ENCODE assay signal across 8 mouse cellular contexts in the genomic region with DNA sequence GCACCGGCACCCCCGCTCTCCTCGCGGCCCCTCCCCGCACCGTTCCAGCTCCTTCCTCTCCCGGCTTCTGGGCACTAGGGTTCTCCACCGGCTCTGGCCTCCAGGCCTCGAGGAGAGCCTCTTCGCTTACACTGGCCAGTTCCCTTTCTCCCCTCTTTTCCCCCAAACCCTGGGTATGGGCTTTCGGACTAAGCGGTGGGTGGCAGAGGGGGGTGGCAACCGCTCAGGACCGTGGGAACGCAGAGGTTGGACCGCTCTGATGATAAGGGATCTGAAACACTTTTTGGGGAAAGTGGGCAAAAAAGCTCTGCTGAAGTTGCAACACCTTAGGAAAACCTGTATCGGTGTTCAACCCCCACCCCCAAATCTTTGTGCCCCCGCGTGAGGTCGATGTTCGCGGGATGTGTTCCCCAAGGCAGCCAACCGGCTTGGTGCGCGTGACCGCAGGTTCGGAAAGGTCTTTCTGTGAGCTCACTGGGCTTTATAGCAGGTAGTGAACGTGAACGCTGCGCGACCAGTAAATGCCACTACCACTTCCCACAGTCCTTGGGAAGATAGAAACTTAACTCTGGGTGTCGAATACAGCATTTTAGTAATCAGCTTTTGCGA. TPM values are rescaled to one million over a fixed set of nuclear protein-coding genes. Genes with fewer than 3 reads are reported as not detected.
DNase-seq lines count a peak whose midpoint lies in the region; ATAC-seq and TF ChIP-seq lines count a peak whose summit lies in the region.

No protein-coding gene starts in this region.

- under 1% methylated on average over 33 of the region's 33 CpGs for WGBS in hindbrain, embryonic 11.5 days
- WGBS in small intestine, adult 2 months = under 1% methylated on average over 32 of the region's 33 CpGs

- no peaks in the 10 kb centered on the region for H3K4me1 ChIP-seq in embryonic fibroblast, embryonic 13.5 days (ENCODE audit: control insufficient read depth, insufficient read depth, low read length)
- H3K4me1 ChIP-seq in hindbrain, embryonic 11.5 days (replicated peaks; ENCODE audit: control insufficient read depth, insufficient read depth, low read length) = 0 out of 2 replicates have a peak, but pooled peaks cover 2% of the 10 kb centered on the region
- H3K4me1 ChIP-seq in small intestine, adult 2 months (ENCODE audit: control insufficient read depth, insufficient read depth, insufficient read length, low read length) = peaks cover 6% of the 10 kb centered on the region

- no peaks in the 10 kb centered on the region for H3K9me3 ChIP-seq in hindbrain, embryonic 11.5 days (ENCODE audit: control insufficient read depth, low read length)

- peak overlapping the region; percentile 92 for H3K4me3 ChIP-seq in gastrocnemius, adult 2 months
- H3K4me3 ChIP-seq in embryonic fibroblast, embryonic 13.5 days (ENCODE audit: insufficient read depth, low read length) = peak overlapping the region; percentile 62
- H3K4me3 ChIP-seq in hindbrain, embryonic 11.5 days (ENCODE audit: low read depth, low read length) = peak overlapping the region; percentile 59
- H3K4me3 ChIP-seq in small intestine, adult 2 months (ENCODE audit: low read depth, low read length) = peak overlapping the region; percentile 83

- DNase-seq in gastrocnemius, adult 2 months = peak; percentile 33
- DNase-seq in gastrocnemius, postnatal 10 days = no peak
- DNase-seq in adrenal gland, postnatal 36 days = peak; percentile 49 to 82
- no peak for DNase-seq in hindbrain, embryonic 11.5 days (ENCODE audit: low spot score)
- peak; percentile 18 to 28 for DNase-seq in layer of hippocampus, adult 8-10 months (ENCODE audit: low spot score in 2 of 2)
- DNase-seq in lung, postnatal 14 days = peak; percentile 27

- H3K4me2 ChIP-seq in hindbrain, embryonic 11.5 days (replicated peaks; ENCODE audit: low read depth, low read length) = peak overlapping the region; percentile 98

- no peak for ATAC-seq in hindbrain, embryonic 11.5 days (ENCODE audit: low FRiP score)

- no peaks in the 10 kb centered on the region; the same call in 1 of the 2 replicates for H3K27me3 ChIP-seq in hindbrain, embryonic 11.5 days (ENCODE audit: control insufficient read depth, insufficient read depth, low read length)
- no peaks in the 10 kb centered on the region for H3K27me3 ChIP-seq in small intestine, adult 2 months (ENCODE audit: control insufficient read depth, insufficient read depth, low read length)

- peak overlapping the region; percentile 81 for H3K9ac ChIP-seq in hindbrain, embryonic 11.5 days (ENCODE audit: low read depth, low read length)

- H3K36me3 ChIP-seq in hindbrain, embryonic 11.5 days (ENCODE audit: control insufficient read depth, insufficient read depth, low read length) = no peaks in the 10 kb centered on the region
- H3K36me3 ChIP-seq in small intestine, adult 2 months (ENCODE audit: control insufficient read depth, insufficient read depth, low read length) = no peaks in the 10 kb centered on the region

- TF ChIP-seq POLR2A in embryonic fibroblast, embryonic 13.5 days (IDR thresholded peaks at IDR 0.05; ENCODE audit: low read depth, low read length) = no peak
- no peak for TF ChIP-seq POLR2A in small intestine, adult 2 months (IDR thresholded peaks at IDR 0.05; ENCODE audit: low read depth, low read length)

- no peak for TF ChIP-seq CTCF in gastrocnemius, adult 2 months (IDR thresholded peaks at IDR 0.05)
- TF ChIP-seq CTCF in embryonic fibroblast, embryonic 13.5 days (IDR thresholded peaks at IDR 0.05; ENCODE audit: borderline replicate concordance, insufficient read depth, low read length) = no peak
- no peak for TF ChIP-seq CTCF in small intestine, adult 2 months (IDR thresholded peaks at IDR 0.05; ENCODE audit: extremely low read depth, insufficient read length, insufficient replicate concordance, low read depth, low read length)

- peak overlapping the region; percentile 74 for H3K27ac ChIP-seq in gastrocnemius, adult 2 months
- H3K27ac ChIP-seq in embryonic fibroblast, embryonic 13.5 days (ENCODE audit: insufficient read depth, low read length) = no peak overlapping the region
- peak overlapping the region; percentile 81 for H3K27ac ChIP-seq in hindbrain, embryonic 11.5 days (ENCODE audit: low read depth, low read length)
- peak overlapping the region; percentile 82 for H3K27ac ChIP-seq in small intestine, adult 2 months (ENCODE audit: insufficient read depth, low read depth, low read length)

- intact Hi-C loops in gastrocnemius, adult 2 months (cut with DNase I) = loop anchor here (10.0 kb wide), 1 partner anchor 115 kb away; no protein-coding TSS in a partner anchor

RNA-seq across cellular contexts. Expression of a gene that starts 1.0 kb away (rescaled TPM):
- total RNA-seq in gastrocnemius, adult 2 months (2021) = 1 to 10 TPM; 1.2 to 2.0 TPM
- 1 to 10 TPM; 3.1 to 4.8 TPM for total RNA-seq in gastrocnemius, postnatal 10 days (2021)
- total RNA-seq in adrenal gland, postnatal 36 days (2021) = 10 to 100 TPM; 17.6 to 35.3 TPM
- polyA plus RNA-seq in embryonic fibroblast, embryonic 13.5 days (2011; ENCODE audit: insufficient read length, low read depth, missing spikeins) = 2.3 and 4.5 TPM in 2 replicates
- 8.1 and 9.7 TPM in 2 replicates for polyA plus RNA-seq in hindbrain, embryonic 11.5 days (2014; fragmentation: Nextera tagmentation; extraction: Ambion mirVana)
- total RNA-seq in layer of hippocampus, adult 8-10 months (2022) = 10 to 100 TPM; 67.7 to 79.8 (median 72.7) TPM
- 14.5 and 14.7 TPM in 2 replicates for polyA plus RNA-seq in small intestine, adult 2 months (2012; rRNA removed)

Comparison
In these comparisons a context has a peak if more than half of its experiments do, and no peak if none do; other contexts are left out.
1. DNase-seq: peak in gastrocnemius, adult 2 months (single experiment), adrenal gland, postnatal 36 days (2 of 2), layer of hippocampus, adult 8-10 months (2 of 2) and lung, postnatal 14 days (single experiment); none in gastrocnemius, postnatal 10 days (single experiment) and hindbrain, embryonic 11.5 days (single experiment).
2. Peak in every context shown above with its lines, with median percentiles within 50 percentile points of each other: H3K4me3 ChIP-seq.